Mouse (Mus musculus) left cerebral cortex, postnatal 25 days (tissue): ENCODE data around the gene S100a5. TPM values are rescaled to one million over a fixed set of nuclear protein-coding genes. Genes with fewer than 3 reads are reported as not detected.

Experiments
- DNase-seq, 2 experiments: peaks; one replicate each; pipeline ENCODE4 v3.0.0; 2022; ENCODE audit warnings: low spot score in 2 of 2, mixed read lengths in 1 of 2
- intact Hi-C: fragments of 180-260 bp; cut with DNase I; formaldehyde crosslinking; loops from one replicate; pipeline ENCODE4 v1.15.1; 2025
- total RNA-seq, 2 experiments: library from RNA; stranded (reverse); gene quantifications; 2 replicates each; pipeline ENCODE4 v1.2.3; 2021

S100a5 gene
- total RNA-seq, 2 experiments from 2014 or later: not detected

- intact Hi-C loops: no loop called here
- DNase-seq: no peak
Observed at GRCm38 (mm10) chr3:90597736-90598135, 10.6 kb upstream of the S100a5 start.

GRCm38 (mm10) chr3:90598212-90598611 lies 10.1 kb upstream of the S100a5 start:
- DNase-seq: no peak
- intact Hi-C loops: no loop called here

GRCm38 (mm10) chr3:90599401-90599800 lies 8.9 kb upstream of the S100a5 start:
- intact Hi-C loops: no loop called here
- no peak for DNase-seq

- no peak for DNase-seq
Observed at GRCm38 (mm10) chr3:90600036-90600435, 8.3 kb upstream of the S100a5 start.

GRCm38 (mm10) chr3:90600458-90601195 lies 7.7 kb upstream of the S100a5 start:
- intact Hi-C loops: no loop called here

More at GRCm38 (mm10) chr3:90600036-90600435, 8.3 kb upstream of the S100a5 start:
- intact Hi-C loops: no loop called here

GRCm38 (mm10) chr3:90601486-90602110 lies 6.7 kb upstream of the S100a5 start, which contains the start of gene Gm42674:
Gene Gm42674, plus strand, starts transcription at chr3:90601904.
- intact Hi-C loops: no loop called here

More at GRCm38 (mm10) chr3:90600458-90601195, 7.7 kb upstream of the S100a5 start:
- DNase-seq: no peak

GRCm38 (mm10) chr3:90603623-90604022 lies 4.7 kb upstream of the S100a5 start, which contains the start of gene S100a4:
Gene S100a4, plus strand, starts transcription at chr3:90603771.
- intact Hi-C loops: no loop called here
- no peak for DNase-seq

More at GRCm38 (mm10) chr3:90601486-90602110, 6.7 kb upstream of the S100a5 start, which contains the start of gene Gm42674:
- DNase-seq: no peak

GRCm38 (mm10) chr3:90604416-90604815 lies 3.9 kb upstream of the S100a5 start:
- intact Hi-C loops: no loop called here
- peak; percentile 41 to 78 for DNase-seq

- intact Hi-C loops: no loop called here
- peak in 1 of 2 experiments; percentile 68 for DNase-seq
Observed at GRCm38 (mm10) chr3:90605049-90605448, 3.3 kb upstream of the S100a5 start.

GRCm38 (mm10) chr3:90605736-90606135 lies 2.6 kb upstream of the S100a5 start:
- DNase-seq: no peak
- intact Hi-C loops: no loop called here

- no peak for DNase-seq
- intact Hi-C loops: no loop called here
Observed at GRCm38 (mm10) chr3:90606185-90606584, 2.1 kb upstream of the S100a5 start.

GRCm38 (mm10) chr3:90607361-90607760 lies 962 bp upstream of the S100a5 start:
- DNase-seq: no peak
- intact Hi-C loops: no loop called here

- intact Hi-C loops: no loop called here
- no peak for DNase-seq
Observed at GRCm38 (mm10) chr3:90609102-90609501, 779 bp downstream of the S100a5 start.

GRCm38 (mm10) chr3:90611494-90611893 lies 3.2 kb downstream of the S100a5 start:
- intact Hi-C loops: loop anchor here (5.0 kb wide), 1 partner anchor 99 kb away; the partner anchor contains the start of genes S100a1 and S100a13
- DNase-seq: no peak

- peak in 1 of 2 experiments; percentile 53 for DNase-seq
- intact Hi-C loops: loop anchor here (5.0 kb wide), 1 partner anchor 100 kb away; the partner anchor contains the start of genes S100a1 and S100a13
Observed at GRCm38 (mm10) chr3:90612061-90612460, 3.7 kb downstream of the S100a5 start.

GRCm38 (mm10) chr3:90612728-90613291 lies 4.5 kb downstream of the S100a5 start, which contains the start of gene S100a6:
Gene S100a6, plus strand, starts transcription at chr3:90612882.
- intact Hi-C loops: loop anchor here (5.0 kb wide), 1 partner anchor 101 kb away; the partner anchor contains the start of genes S100a1 and S100a13
- DNase-seq: peak; percentile 47 to 51

GRCm38 (mm10) chr3:90613461-90614147 lies 5.3 kb downstream of the S100a5 start:
- intact Hi-C loops: loop anchor here (2.0 to 5.0 kb wide), 4 partner anchors 39 to 123 kb away; partner anchors contain the start of genes S100a1, S100a13 and Snapin
- no peak for DNase-seq

- DNase-seq: no peak
- intact Hi-C loops: loop anchor here (2.0 to 5.0 kb wide), 4 partner anchors 39 to 123 kb away; partner anchors contain the start of genes S100a1, S100a13 and Snapin
Observed at GRCm38 (mm10) chr3:90614148-90614530, 5.8 kb downstream of the S100a5 start.

GRCm38 (mm10) chr3:90614611-90615251 lies 6.4 kb downstream of the S100a5 start:
- intact Hi-C loops: loop anchor here (1.0 to 5.0 kb wide), 5 partner anchors 29 to 124 kb away; partner anchors contain the start of genes S100a1, S100a13 and Snapin

More at GRCm38 (mm10) chr3:90614611-90615251, 6.4 kb downstream of the S100a5 start:
- DNase-seq: no peak
